Mouse (Mus musculus) layer of hippocampus, adult 8-10 months (tissue): ENCODE measurements around the gene Agap1. TPM values are rescaled to one million over a fixed set of nuclear protein-coding genes. Genes with fewer than 3 reads are reported as not detected.

Experiments used
- DNase-seq, 2 experiments: peaks; one replicate each; pipeline ENCODE4 v3.0.0; 2022; ENCODE audit warnings: low spot score in 2 of 2
- total RNA-seq, 4 experiments: library from RNA; stranded (reverse); gene quantifications; 2 replicates each; pipeline ENCODE4 v1.2.4; 2022

Gene Agap1
- total RNA-seq, 4 experiments from 2014 or later = 235 to 308 (median 283) TPM

GRCm38 (mm10) chr1:89892281-89892680, 437.7 kb downstream of the Agap1 start:
- DNase-seq = no peak

DNA sequence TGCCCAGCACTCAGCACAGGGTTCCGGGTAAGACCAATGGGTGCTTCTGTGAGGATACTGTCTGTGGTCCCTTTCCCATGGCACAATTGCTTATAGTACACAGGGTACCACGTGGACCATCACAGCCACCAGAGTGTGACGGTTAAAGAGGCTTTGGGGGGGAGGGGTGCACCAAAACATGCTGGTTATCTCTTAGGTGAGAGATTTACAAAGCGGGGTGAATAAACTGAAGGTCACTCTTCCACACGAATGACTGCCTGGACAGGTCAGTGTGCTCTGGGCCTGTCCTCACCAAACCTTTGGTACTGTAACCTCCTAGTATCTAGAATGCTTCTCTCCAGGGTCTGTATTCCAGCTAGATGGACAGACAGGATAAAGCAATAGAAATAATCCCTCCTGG, 441.2 kb downstream of the Agap1 start:
- no peak for DNase-seq

- DNase-seq = no peak
Measured at GRCm38 (mm10) chr1:89899036-89899435, 444.4 kb downstream of the Agap1 start.

- no peak for DNase-seq
Measured at GRCm38 (mm10) chr1:89899761-89900445, 445.3 kb downstream of the Agap1 start.

DNA sequence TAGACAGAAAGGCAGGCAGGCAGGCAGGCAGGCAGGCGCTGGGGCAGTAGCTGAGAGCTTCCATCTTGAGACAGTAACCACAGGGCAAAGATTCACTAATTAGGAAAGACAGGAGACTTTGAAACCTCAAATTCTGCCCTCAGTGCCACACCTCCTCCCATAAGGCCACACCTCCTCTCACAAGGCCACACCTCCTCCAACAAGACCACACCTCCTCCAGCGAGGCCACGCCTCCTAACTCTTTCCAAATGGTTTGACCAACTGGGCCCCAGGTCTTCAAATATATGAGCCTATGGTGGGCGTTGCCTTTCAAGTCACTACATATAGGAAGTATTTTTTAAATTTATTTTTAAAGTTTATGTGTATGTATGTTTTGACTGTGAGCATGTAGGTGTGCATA, 446.8 kb downstream of the Agap1 start:
- no peak for DNase-seq

GRCm38 (mm10) chr1:89902236-89902635, 447.6 kb downstream of the Agap1 start:
- no peak for DNase-seq

DNA sequence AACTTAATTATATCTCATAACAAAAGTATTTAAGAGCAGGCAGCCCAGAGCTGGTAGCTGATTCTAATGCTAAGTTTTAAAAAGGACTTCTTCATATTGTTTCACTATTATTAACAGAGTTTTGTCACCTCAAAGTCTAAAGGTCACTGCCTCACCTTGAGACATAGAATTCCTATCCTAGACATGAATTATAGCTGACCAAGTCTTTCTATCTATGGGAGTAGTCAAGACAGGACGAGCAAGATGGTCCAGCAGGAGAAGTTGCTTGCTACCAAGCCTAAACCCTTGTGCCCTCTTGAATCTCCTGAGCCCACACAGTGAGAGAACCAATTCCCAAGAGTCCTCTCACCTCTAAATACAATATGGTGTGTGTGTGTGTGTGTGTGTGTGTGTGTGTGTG, 448.0 kb downstream of the Agap1 start:
- DNase-seq = no peak

DNA sequence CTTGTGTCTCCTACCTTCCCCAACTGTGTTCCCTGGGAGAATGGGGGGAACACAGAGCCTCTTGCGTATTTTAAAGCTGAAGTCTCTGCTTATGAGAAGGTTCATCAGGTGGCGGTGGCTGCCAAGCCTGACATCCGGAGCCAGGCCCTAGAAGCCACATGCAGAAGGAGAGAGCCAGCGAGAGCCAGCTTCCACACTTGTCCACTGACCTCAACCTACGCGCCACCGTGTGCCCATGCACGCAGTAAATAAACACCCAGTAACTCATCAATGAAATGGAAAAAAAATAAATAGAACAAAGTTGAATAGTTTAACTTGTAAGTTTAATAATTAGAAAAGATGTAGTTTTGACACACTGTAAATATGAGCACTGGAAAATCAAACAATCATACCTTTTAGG, 455.2 kb downstream of the Agap1 start:
- DNase-seq = no peak

DNA sequence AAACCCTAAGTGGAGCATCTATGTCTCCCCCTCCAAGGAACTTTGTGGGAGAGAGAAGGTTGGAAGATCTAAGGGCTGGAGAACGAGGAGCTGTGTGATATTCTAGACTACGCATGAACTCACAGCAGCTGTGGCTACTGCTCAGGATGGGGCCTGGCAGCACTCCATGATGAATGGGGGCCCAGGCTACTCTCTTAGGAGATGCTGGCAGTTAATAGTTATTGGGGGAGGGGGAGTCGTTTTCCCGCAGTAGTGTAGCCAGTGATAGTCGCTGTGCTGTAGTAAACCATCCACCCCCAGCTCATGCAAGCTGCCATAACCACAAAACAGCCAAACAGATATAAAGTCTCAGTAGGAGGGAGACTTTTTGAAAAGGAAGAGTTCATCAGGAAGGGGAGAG, 457.8 kb downstream of the Agap1 start:
- DNase-seq = no peak

GRCm38 (mm10) chr1:89913611-89914010, 459.0 kb downstream of the Agap1 start:
- no peak for DNase-seq

DNA sequence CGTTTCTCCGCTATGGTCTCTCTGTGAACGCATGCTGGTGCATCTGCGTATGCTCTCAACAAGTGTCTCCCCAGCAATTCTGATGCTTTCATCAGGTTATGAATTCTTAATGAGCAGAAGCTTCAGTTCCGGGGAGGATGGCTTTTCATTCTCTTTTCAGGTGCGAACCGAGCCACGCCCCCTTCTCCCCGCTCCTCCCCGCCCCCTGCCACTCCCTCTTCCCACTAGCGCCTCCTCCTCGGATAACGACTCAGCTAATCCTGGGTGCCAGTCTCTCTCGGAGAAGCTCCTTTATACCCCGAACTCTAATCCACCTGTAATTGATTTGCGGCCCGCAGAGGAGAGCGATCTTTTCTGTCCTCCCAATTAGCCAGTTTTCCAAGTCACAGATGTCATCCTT, 463.5 kb downstream of the Agap1 start:
- DNase-seq = no peak

DNA sequence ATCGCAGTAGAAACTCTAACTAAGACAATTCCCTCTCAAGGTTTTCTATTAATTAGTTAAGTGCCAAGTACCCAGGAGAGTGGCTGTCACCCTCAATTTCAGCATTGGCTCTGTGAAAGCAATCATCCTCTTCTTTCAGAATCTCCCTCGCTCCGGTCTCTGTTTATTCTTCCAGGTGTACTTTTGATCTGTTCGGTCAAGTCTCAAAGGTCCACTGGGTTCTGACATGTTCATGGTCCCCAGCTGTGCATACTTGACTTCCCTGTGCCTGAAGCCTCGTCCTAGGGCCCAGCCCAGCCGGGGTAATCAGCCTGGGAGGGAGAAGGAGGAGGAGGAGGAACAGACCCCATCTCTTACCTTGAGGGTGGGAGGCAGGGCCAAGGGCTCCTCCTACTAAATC, 464.6 kb downstream of the Agap1 start:
- no peak for DNase-seq

DNA sequence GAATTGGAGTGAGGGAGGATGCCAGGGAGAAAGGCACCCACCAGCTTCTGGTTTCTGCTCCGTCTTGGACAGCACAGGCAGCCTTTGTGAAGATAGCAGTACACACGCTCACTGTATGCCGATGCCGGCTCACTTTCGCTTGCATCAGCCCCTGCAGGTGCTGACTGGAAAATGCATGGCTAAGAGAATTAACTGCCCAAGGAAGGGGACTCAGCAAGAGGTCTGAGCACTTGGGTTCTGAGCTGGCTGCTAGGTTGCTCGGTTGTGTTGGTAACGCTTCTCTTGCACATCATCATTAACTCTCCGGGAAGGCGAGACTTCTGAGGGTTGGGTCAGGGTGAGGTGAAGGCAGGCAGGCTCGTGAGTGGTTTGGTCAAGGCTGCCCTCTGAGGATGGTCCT, 467.2 kb downstream of the Agap1 start:
- DNase-seq = no peak

DNA sequence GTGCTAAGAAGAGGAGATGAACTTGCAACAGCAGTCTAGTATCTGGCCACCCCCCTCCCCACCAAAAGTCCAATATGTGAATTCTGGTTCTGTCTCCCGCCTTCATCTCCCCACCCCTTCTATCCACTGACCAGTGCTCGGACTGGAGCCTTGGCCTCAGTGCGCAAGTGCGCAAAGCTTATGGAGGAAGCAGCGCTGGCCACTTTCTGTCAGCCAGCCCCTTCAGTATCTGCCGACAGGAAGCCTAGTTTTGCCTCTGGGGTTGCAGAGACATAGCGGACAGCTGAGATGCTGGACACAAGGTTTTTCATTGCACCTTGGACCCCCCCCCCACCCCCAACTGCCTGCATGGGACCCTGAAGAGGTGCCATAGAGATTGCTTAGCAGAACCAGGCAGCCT, 467.7 kb downstream of the Agap1 start:
- DNase-seq = no peak

GRCm38 (mm10) chr1:89922883-89923641, 468.5 kb downstream of the Agap1 start:
- DNase-seq = no peak

GRCm38 (mm10) chr1:89923642-89924020, 469.0 kb downstream of the Agap1 start:
- DNase-seq = no peak

GRCm38 (mm10) chr1:89925501-89926190, 471.0 kb downstream of the Agap1 start:
- no peak for DNase-seq

GRCm38 (mm10) chr1:89926583-89927060, 472.0 kb downstream of the Agap1 start:
- no peak for DNase-seq

DNA sequence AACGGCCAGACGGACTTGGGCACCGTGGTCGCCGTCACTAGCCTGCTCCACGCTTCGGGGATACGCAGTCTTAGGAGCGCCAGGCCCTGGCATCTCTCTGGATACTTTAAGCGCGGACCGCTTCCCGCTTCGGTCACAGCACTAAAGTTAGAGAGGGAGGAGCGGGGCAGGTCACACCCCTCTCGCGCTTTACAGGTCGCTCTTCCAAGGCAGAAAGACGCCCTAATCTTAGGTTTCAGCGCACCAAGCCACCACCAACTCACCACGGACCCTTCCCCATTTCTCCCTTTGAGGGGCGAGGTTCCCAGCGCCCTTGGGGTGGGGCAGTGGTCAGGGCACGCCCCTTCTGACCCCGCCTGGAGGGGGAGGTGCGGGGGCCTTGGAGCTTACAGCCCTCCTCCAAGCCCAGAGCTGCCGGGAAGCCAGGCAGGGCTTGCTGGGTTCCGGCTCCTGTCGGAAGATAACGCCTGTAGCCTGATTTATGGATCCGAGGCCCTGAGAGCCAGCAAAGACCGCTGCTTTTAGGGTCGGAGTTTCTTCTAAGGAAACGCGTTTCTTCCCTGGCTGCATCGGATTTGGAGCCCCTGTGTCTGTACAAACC, 472.6 kb downstream of the Agap1 start:
- no peak for DNase-seq

DNA sequence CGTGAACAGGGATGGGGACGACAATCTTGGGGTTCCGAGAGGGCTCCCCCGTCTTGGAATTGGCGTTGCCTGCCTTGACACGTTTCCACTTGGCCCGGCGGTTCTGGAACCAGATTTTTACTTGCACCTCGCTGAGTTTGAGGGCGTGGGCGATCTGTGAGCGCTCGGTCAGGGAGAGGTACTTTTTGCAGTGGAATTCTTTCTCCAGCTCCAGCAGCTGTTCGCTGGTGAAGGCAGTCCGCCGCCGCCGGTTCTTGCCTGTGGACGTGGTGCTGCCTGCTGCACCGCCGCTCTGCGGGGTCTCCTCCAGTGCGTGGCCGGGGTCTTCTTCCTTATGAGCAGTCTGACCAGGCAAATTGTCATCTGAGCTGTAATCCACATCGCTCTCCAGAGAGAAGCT, 474.1 kb downstream of the Agap1 start:
- no peak for DNase-seq

DNA sequence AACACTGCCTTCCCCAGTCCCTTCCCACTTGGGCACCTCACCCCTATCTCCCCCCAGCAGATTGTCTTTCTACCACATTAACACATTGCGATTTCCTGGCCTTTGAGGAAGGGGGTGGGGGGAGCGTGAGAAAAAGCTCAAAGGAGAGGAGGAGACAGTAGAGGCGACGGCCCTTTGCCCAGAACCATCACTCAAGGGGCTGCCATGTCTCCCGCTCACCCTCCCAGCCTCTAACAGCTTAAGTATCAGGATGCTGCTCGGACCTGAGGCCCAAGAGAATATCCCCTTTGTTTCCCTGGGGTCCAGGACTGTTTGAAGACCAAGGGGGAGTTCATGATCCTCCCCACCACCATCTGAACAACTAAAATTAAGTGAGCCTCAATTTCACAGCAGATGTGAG, 474.6 kb downstream of the Agap1 start:
- no peak for DNase-seq
